Mouse (Mus musculus): ENCODE data around the gene Ssh2.
A peak's percentile ranks its signal among the peaks of the same experiment; 100 is the strongest.

The Ssh2 gene

GRCm38 (mm10) chr11:77494782-77495181 is 278.7 kb downstream of the Ssh2 start:
- no peak for DNase-seq

GRCm38 (mm10) chr11:77495507-77495906 is 279.4 kb downstream of the Ssh2 start:
- no peak for DNase-seq

GRCm38 (mm10) chr11:77497341-77497756 is 281.3 kb downstream of the Ssh2 start:
- DNase-seq: no peak

GRCm38 (mm10) chr11:77497851-77498250 is 281.8 kb downstream of the Ssh2 start:
- no peak for DNase-seq

- no peak for DNase-seq
Observed at GRCm38 (mm10) chr11:77498261-77499139, 282.4 kb downstream of the Ssh2 start.

- no peak for DNase-seq
Observed at GRCm38 (mm10) chr11:77499354-77499753, 283.3 kb downstream of the Ssh2 start.

- DNase-seq: no peak
Observed at GRCm38 (mm10) chr11:77500361-77501325, 284.6 kb downstream of the Ssh2 start.

- DNase-seq: peak; percentile 81
Observed at GRCm38 (mm10) chr11:77501392-77501791, 285.3 kb downstream of the Ssh2 start.

- DNase-seq: no peak
Observed at GRCm38 (mm10) chr11:77501971-77502370, 285.9 kb downstream of the Ssh2 start.

GRCm38 (mm10) chr11:77502481-77502880 is 286.4 kb downstream of the Ssh2 start:
- no peak for DNase-seq

GRCm38 (mm10) chr11:77503511-77503910 is 287.4 kb downstream of the Ssh2 start:
- DNase-seq: no peak

- no peak for DNase-seq
Observed at GRCm38 (mm10) chr11:77504377-77504776, 288.3 kb downstream of the Ssh2 start.

- no peak for DNase-seq
Observed at GRCm38 (mm10) chr11:77505291-77505980, 289.3 kb downstream of the Ssh2 start.

GRCm38 (mm10) chr11:77506273-77506672 is 290.2 kb downstream of the Ssh2 start:
- DNase-seq: no peak

GRCm38 (mm10) chr11:77506941-77507340 is 290.9 kb downstream of the Ssh2 start:
- no peak for DNase-seq

GRCm38 (mm10) chr11:77507426-77507825 is 291.3 kb downstream of the Ssh2 start:
- no peak for DNase-seq

GRCm38 (mm10) chr11:77508068-77509021 is 292.3 kb downstream of the Ssh2 start:
- peak; percentile 85 for DNase-seq
